17 mouse cellular contexts compared by ENCODE assay signal in genomic region chr8:57540951-57541350, GRCm38 (mm10). TPM values are rescaled to one million over a fixed set of nuclear protein-coding genes. Genes with fewer than 3 reads are reported as not detected.
DNase-seq lines count a peak whose midpoint lies in the region; ATAC-seq and TF ChIP-seq lines count a peak whose summit lies in the region.
"Had no signal": no experiment of that assay in that cellular context is flagged by ENCODE, and none has a peak within 500 bp of the region (broad histone marks: within the 10 kb centered on the region; RNA-seq: fewer than 3 reads in every experiment).

No protein-coding gene starts in this region.

- DNase-seq in cerebellum, adult 2 months, result no peak
- DNase-seq in cerebellum, adult 18-20 months, result no peak
- no peak for DNase-seq in limb, embryonic 10.5 days (ENCODE audit: low spot score)
- no peak for DNase-seq in lung, postnatal 10 days
- DNase-seq in liver, embryonic 11.5 days (ENCODE audit: low spot score), result no peak
- DNase-seq: adrenal gland, adult 8-10 months; gastrocnemius, adult 2 months; gastrocnemius, postnatal 25 days had no signal

- TF ChIP-seq CTCF in cerebellum, adult 2 months (IDR thresholded peaks at IDR 0.05; ENCODE audit: borderline replicate concordance, insufficient read depth, low read depth, low read length), result no peak

- H3K9ac ChIP-seq in limb, embryonic 13.5 days, result no peak overlapping the region
- no peak overlapping the region for H3K9ac ChIP-seq in liver, embryonic 11.5 days (ENCODE audit: low read depth, low read length)
- H3K9ac ChIP-seq: embryonic facial prominence, embryonic 13.5 days; forebrain, embryonic 12.5 days; forebrain, postnatal 0 days; hindbrain, embryonic 12.5 days; hindbrain, embryonic 15.5 days had no signal

- no peaks in the 10 kb centered on the region for H3K27me3 ChIP-seq in cerebellum, adult 2 months (ENCODE audit: control insufficient read depth, insufficient read depth, low read length)
- no peaks in the 10 kb centered on the region for H3K27me3 ChIP-seq in limb, embryonic 13.5 days
- H3K27me3 ChIP-seq in limb, embryonic 10.5 days (ENCODE audit: low read depth, poor library complexity, severe bottlenecking), result no peaks in the 10 kb centered on the region
- no peaks in the 10 kb centered on the region for H3K27me3 ChIP-seq in liver, embryonic 11.5 days (replicated peaks; ENCODE audit: control insufficient read depth, insufficient read depth, low read length)
- H3K27me3 ChIP-seq: embryonic facial prominence, embryonic 13.5 days; forebrain, embryonic 12.5 days; hindbrain, embryonic 12.5 days; hindbrain, embryonic 15.5 days had no signal

- TF ChIP-seq POLR2A in cerebellum, adult 2 months (IDR thresholded peaks at IDR 0.05; ENCODE audit: borderline replicate concordance, insufficient read depth, low read length), result no peak

- peaks cover 10% of the 10 kb centered on the region for H3K36me3 ChIP-seq in limb, embryonic 13.5 days
- peaks cover 21% of the 10 kb centered on the region for H3K36me3 ChIP-seq in limb, embryonic 10.5 days
- peaks cover under 1% of the 10 kb centered on the region for H3K36me3 ChIP-seq in liver, embryonic 11.5 days (ENCODE audit: control insufficient read depth, insufficient read depth, low read length)
- H3K36me3 ChIP-seq: hindbrain, embryonic 15.5 days had no signal

- no peak for ATAC-seq in limb, embryonic 13.5 days (ENCODE audit: low FRiP score, low read depth)
- ATAC-seq in monocyte, adult 5-6 weeks (replicated peaks; ENCODE audit: insufficient number of reproducible peaks, low FRiP score, low TSS enrichment, poor library complexity, severe bottlenecking), result 0 out of 2 replicates have a peak, but pooled peaks have one; percentile 7
- ATAC-seq in liver, embryonic 11.5 days (replicated peaks; ENCODE audit: low FRiP score), result no peak

- H3K4me1 ChIP-seq in cerebellum, adult 2 months (ENCODE audit: control insufficient read depth, insufficient read depth, low read length), result peaks cover 31% of the 10 kb centered on the region
- H3K4me1 ChIP-seq in limb, embryonic 13.5 days, result peaks cover 4% of the 10 kb centered on the region
- no peaks in the 10 kb centered on the region for H3K4me1 ChIP-seq in limb, embryonic 10.5 days
- no peaks in the 10 kb centered on the region for H3K4me1 ChIP-seq in liver, embryonic 11.5 days (replicated peaks; ENCODE audit: control insufficient read depth, insufficient read depth, low read length)
- H3K4me1 ChIP-seq: embryonic facial prominence, embryonic 10.5 days; forebrain, embryonic 12.5 days; hindbrain, embryonic 12.5 days; hindbrain, embryonic 15.5 days had no signal

- H3K4me3 ChIP-seq in cerebellum, adult 2 months (replicated peaks; ENCODE audit: insufficient read depth, low read depth, low read length), result no peak overlapping the region
- no peak overlapping the region for H3K4me3 ChIP-seq in limb, embryonic 13.5 days
- H3K4me3 ChIP-seq in limb, embryonic 10.5 days, result no peak overlapping the region
- no peak overlapping the region for H3K4me3 ChIP-seq in liver, embryonic 11.5 days (ENCODE audit: low read depth, low read length)
- H3K4me3 ChIP-seq: embryonic facial prominence, embryonic 10.5 days; embryonic facial prominence, embryonic 13.5 days; erythroblast, embryonic 14.5 days; forebrain, embryonic 12.5 days; gastrocnemius, adult 2 months; hindbrain, embryonic 12.5 days; hindbrain, embryonic 15.5 days had no signal

- H3K9me3 ChIP-seq in limb, embryonic 13.5 days, result no peaks in the 10 kb centered on the region
- no peaks in the 10 kb centered on the region for H3K9me3 ChIP-seq in limb, embryonic 10.5 days (replicated peaks)
- H3K9me3 ChIP-seq in liver, embryonic 11.5 days (ENCODE audit: control insufficient read depth, low read length), result no peaks in the 10 kb centered on the region
- H3K9me3 ChIP-seq: embryonic facial prominence, embryonic 10.5 days; embryonic facial prominence, embryonic 13.5 days; forebrain, embryonic 12.5 days; hindbrain, embryonic 12.5 days; hindbrain, embryonic 15.5 days had no signal

- H3K27ac ChIP-seq in cerebellum, adult 2 months (ENCODE audit: insufficient read depth, low read length), result peak overlapping the region; percentile 40; the same call in 1 of the 2 replicates
- H3K27ac ChIP-seq in limb, embryonic 13.5 days, result 0 out of 2 replicates have a peak overlapping the region, but pooled peaks have one; percentile 6
- H3K27ac ChIP-seq in limb, embryonic 10.5 days, result no peak overlapping the region
- H3K27ac ChIP-seq in liver, embryonic 11.5 days (ENCODE audit: low read depth, low read length), result no peak overlapping the region
- H3K27ac ChIP-seq: embryonic facial prominence, embryonic 10.5 days; embryonic facial prominence, embryonic 13.5 days; forebrain, embryonic 12.5 days; gastrocnemius, adult 2 months; hindbrain, embryonic 12.5 days; hindbrain, embryonic 15.5 days had no signal

- 78% methylated on average over 11 of the region's 11 CpGs for WGBS in cerebellum, adult 2 months
- 93% methylated on average over 11 of the region's 11 CpGs for WGBS in limb, embryonic 13.5 days
- 96% methylated on average over 11 of the region's 11 CpGs for WGBS in limb, embryonic 10.5 days
- 88% methylated on average over 11 of the region's 11 CpGs for WGBS in liver, embryonic 11.5 days

- H3K4me2 ChIP-seq in limb, embryonic 13.5 days (replicated peaks), result no peak overlapping the region
- H3K4me2 ChIP-seq in liver, embryonic 11.5 days, result no peak overlapping the region
- H3K4me2 ChIP-seq: embryonic facial prominence, embryonic 13.5 days; forebrain, embryonic 12.5 days; hindbrain, embryonic 12.5 days; hindbrain, embryonic 15.5 days had no signal

RNA-seq across cellular contexts. Expression of gene Hmgb2, which starts 29.2 kb away (rescaled TPM):
- 5.5 and 6.0 TPM in 2 replicates for polyA plus RNA-seq in cerebellum, adult 2 months (2012; rRNA removed)
- polyA plus RNA-seq in limb, embryonic 13.5 days (2015; fragmentation: Nextera tagmentation; extraction: Ambion mirVana), result 361 and 398 TPM in 2 replicates
- 497 and 548 TPM in 2 replicates for polyA plus RNA-seq in limb, embryonic 10.5 days (2016; fragmentation: Nextera tagmentation; extraction: Ambion mirVana)
- 134 to 175 TPM (median 154 TPM) in 3 replicates for total RNA-seq in monocyte, adult 5-6 weeks (2017)
- 539 and 542 TPM in 2 replicates for polyA plus RNA-seq in liver, embryonic 11.5 days (2014; fragmentation: Nextera tagmentation; extraction: Ambion mirVana)

RNA-seq across cellular contexts. Expression of gene Sap30, which starts 53.3 kb away (rescaled TPM):
- polyA plus RNA-seq in cerebellum, adult 2 months (2012; rRNA removed), result 12.5 and 14.1 TPM in 2 replicates
- 40.7 and 42.8 TPM in 2 replicates for polyA plus RNA-seq in limb, embryonic 13.5 days (2015; fragmentation: Nextera tagmentation; extraction: Ambion mirVana)
- polyA plus RNA-seq in limb, embryonic 10.5 days (2016; fragmentation: Nextera tagmentation; extraction: Ambion mirVana), result 76.5 and 82.9 TPM in 2 replicates
- 66.6 to 145 TPM (median 139 TPM) in 3 replicates for total RNA-seq in monocyte, adult 5-6 weeks (2017)
- 42.9 and 45.7 TPM in 2 replicates for polyA plus RNA-seq in liver, embryonic 11.5 days (2014; fragmentation: Nextera tagmentation; extraction: Ambion mirVana)

Comparison
In these comparisons a context has a peak if more than half of its experiments do, and no peak if none do; other contexts are left out.
1. H3K27ac ChIP-seq: peak in cerebellum, adult 2 months (single experiment) and limb, embryonic 13.5 days (single experiment); none in limb, embryonic 10.5 days (single experiment) and liver, embryonic 11.5 days (single experiment).
2. RNA of gene Hmgb2, which starts 29.2 kb away (polyA plus RNA-seq): 497 to 548 TPM in limb, embryonic 10.5 days, 539 to 542 TPM in liver, embryonic 11.5 days and 361 to 398 TPM in limb, embryonic 13.5 days; 5.5 to 6.0 TPM in cerebellum, adult 2 months; every median in the first group is over 10 times any median in the second.